Comparison of ENCODE assay signal across 10 mouse cellular contexts in the genomic region with DNA sequence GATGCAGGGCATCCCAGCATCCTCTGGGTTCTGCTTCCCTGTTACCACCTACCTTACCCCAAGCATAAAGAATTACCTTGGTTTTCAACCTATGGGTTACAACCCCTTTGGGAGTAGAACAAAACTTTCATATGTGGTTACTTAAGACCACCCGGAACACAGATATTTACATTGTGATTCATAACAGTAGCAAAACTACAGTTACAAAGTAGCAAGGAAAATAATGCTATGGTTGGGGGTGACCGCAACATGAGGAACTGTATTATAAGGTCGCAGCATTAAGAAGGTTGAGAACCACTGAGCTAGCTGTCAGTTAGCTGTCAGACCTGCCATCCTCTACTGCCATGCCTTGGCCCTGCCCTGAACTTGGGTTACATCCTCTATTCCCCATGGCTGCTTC. TPM values are rescaled to one million over a fixed set of nuclear protein-coding genes. Genes with fewer than 3 reads are reported as not detected.
DNase-seq lines count a peak whose midpoint lies in the region; ATAC-seq and TF ChIP-seq lines count a peak whose summit lies in the region.
"Had no signal": no experiment of that assay in that cellular context is flagged by ENCODE, and none has a peak within 500 bp of the region (broad histone marks: within the 10 kb centered on the region; RNA-seq: fewer than 3 reads in every experiment).

No protein-coding gene starts in this region.

- no peak for DNase-seq in heart, adult 11 months
- no peak for DNase-seq in stomach, postnatal 0 days (ENCODE audit: low spot score)
- no peak for DNase-seq in urinary bladder, postnatal 14 days (ENCODE audit: low spot score)
- no peak for DNase-seq in yolk sac, embryonic 10.5 days (ENCODE audit: low spot score)
- DNase-seq: lung, adult 2 months; thymus, adult 18-20 months had no signal

- H3K27ac ChIP-seq in heart, embryonic 14.5 days (replicated peaks in 1 of 2; ENCODE audit: control insufficient read depth in 1 of 2, insufficient read depth in 1 of 2, low read depth in 2 of 2, low read length in 2 of 2): peak overlapping the region in 1 of 2 experiments; percentile 62; a peak in 1 of 4 replicates
- H3K27ac ChIP-seq in stomach, embryonic 14.5 days (ENCODE audit: low read length): no peak overlapping the region
- H3K27ac ChIP-seq in stomach, postnatal 0 days (replicated peaks): no peak overlapping the region
- H3K27ac ChIP-seq in limb, embryonic 15.5 days: no peak overlapping the region

- peak overlapping the region; percentile 22; the same call in 1 of the 2 replicates for H3K9ac ChIP-seq in heart, embryonic 14.5 days (ENCODE audit: low read length)
- no peak overlapping the region for H3K9ac ChIP-seq in stomach, embryonic 14.5 days (replicated peaks; ENCODE audit: low read depth, low read length)
- no peak overlapping the region for H3K9ac ChIP-seq in stomach, postnatal 0 days (ENCODE audit: low read length)
- H3K9ac ChIP-seq in limb, embryonic 15.5 days: no peak overlapping the region

- H3K4me1 ChIP-seq in heart, embryonic 14.5 days (ENCODE audit: control insufficient read depth in 2 of 2, insufficient read depth in 2 of 2, low read length in 2 of 2): peaks cover 45 to 61% of the 10 kb centered on the region in 2 experiments
- peaks cover 32% of the 10 kb centered on the region for H3K4me1 ChIP-seq in stomach, embryonic 14.5 days (ENCODE audit: control insufficient read depth, insufficient read depth, low read length)
- peaks cover 4% of the 10 kb centered on the region for H3K4me1 ChIP-seq in stomach, postnatal 0 days (replicated peaks; ENCODE audit: control insufficient read depth, insufficient read depth)
- peaks cover 56% of the 10 kb centered on the region for H3K4me1 ChIP-seq in limb, embryonic 15.5 days

- peaks cover 31% of the 10 kb centered on the region for H3K36me3 ChIP-seq in heart, embryonic 14.5 days (ENCODE audit: control insufficient read depth, insufficient read depth, low read length)
- H3K36me3 ChIP-seq in stomach, embryonic 14.5 days (ENCODE audit: control insufficient read depth, insufficient read depth, low read length): peaks cover 22% of the 10 kb centered on the region
- H3K36me3 ChIP-seq in stomach, postnatal 0 days (ENCODE audit: control insufficient read depth, insufficient read depth, low read length): peaks cover 3% of the 10 kb centered on the region; the same call in 1 of the 2 replicates
- peaks cover 25% of the 10 kb centered on the region for H3K36me3 ChIP-seq in limb, embryonic 15.5 days

- H3K27me3 ChIP-seq in heart, embryonic 14.5 days (ENCODE audit: control insufficient read depth, insufficient read depth, low read length): no peaks in the 10 kb centered on the region
- H3K27me3 ChIP-seq in stomach, embryonic 14.5 days (ENCODE audit: control insufficient read depth, insufficient read depth, low read length): no peaks in the 10 kb centered on the region
- no peaks in the 10 kb centered on the region for H3K27me3 ChIP-seq in stomach, postnatal 0 days (ENCODE audit: control insufficient read depth, insufficient read depth, low read length)
- no peaks in the 10 kb centered on the region for H3K27me3 ChIP-seq in limb, embryonic 15.5 days

- no peak for TF ChIP-seq EP300 in stomach, postnatal 0 days (optimal IDR thresholded peaks at IDR 0.05)

- no peaks in the 10 kb centered on the region for H3K9me3 ChIP-seq in heart, embryonic 14.5 days (ENCODE audit: control insufficient read depth, low read length)
- H3K9me3 ChIP-seq in stomach, embryonic 14.5 days (ENCODE audit: control insufficient read depth, low read depth, low read length): no peaks in the 10 kb centered on the region
- no peaks in the 10 kb centered on the region for H3K9me3 ChIP-seq in stomach, postnatal 0 days (ENCODE audit: control insufficient read depth, low read length)
- H3K9me3 ChIP-seq in limb, embryonic 15.5 days: no peaks in the 10 kb centered on the region

- no peak for TF ChIP-seq CTCF in stomach, postnatal 0 days (IDR thresholded peaks at IDR 0.05; ENCODE audit: low read depth)

- H3K4me3 ChIP-seq in heart, embryonic 14.5 days (ENCODE audit: control insufficient read depth in 1 of 2, insufficient read depth in 1 of 2, low read depth in 1 of 2, low read length in 2 of 2): no peak overlapping the region
- no peak overlapping the region for H3K4me3 ChIP-seq in stomach, embryonic 14.5 days (ENCODE audit: low read depth, low read length)
- no peak overlapping the region for H3K4me3 ChIP-seq in stomach, postnatal 0 days (ENCODE audit: low read depth, low read length)
- H3K4me3 ChIP-seq in limb, embryonic 15.5 days: no peak overlapping the region

- H3K4me2 ChIP-seq in heart, embryonic 14.5 days (ENCODE audit: low read length): peak overlapping the region; percentile 69
- H3K4me2 ChIP-seq in stomach, embryonic 14.5 days (replicated peaks; ENCODE audit: low read depth, low read length): peak overlapping the region; percentile 82
- no peak overlapping the region for H3K4me2 ChIP-seq in stomach, postnatal 0 days (replicated peaks; ENCODE audit: low read depth)
- H3K4me2 ChIP-seq in limb, embryonic 15.5 days: 0 out of 2 replicates have a peak overlapping the region, but pooled peaks have one; percentile 5

- no peak for ATAC-seq in heart, embryonic 14.5 days (ENCODE audit: insufficient number of reproducible peaks, insufficient read depth, low FRiP score, low read depth)
- no peak for ATAC-seq in stomach, embryonic 14.5 days (ENCODE audit: insufficient number of reproducible peaks, insufficient read depth, low FRiP score, low read depth)
- ATAC-seq in stomach, postnatal 0 days (ENCODE audit: low FRiP score, low TSS enrichment): no peak
- no peak for ATAC-seq in limb, embryonic 15.5 days (ENCODE audit: insufficient number of reproducible peaks, low FRiP score, low TSS enrichment, low read depth)
- ATAC-seq in activated CD4-positive, CD25-positive, alpha-beta regulatory T cell, adult 4 months: no peak

- 90% methylated on average over 3 of the region's 3 CpGs for WGBS in heart, embryonic 14.5 days
- WGBS in stomach, embryonic 14.5 days: 82% methylated on average over 3 of the region's 3 CpGs
- 79% methylated on average over 3 of the region's 3 CpGs for WGBS in stomach, postnatal 0 days
- 88% methylated on average over 3 of the region's 3 CpGs for WGBS in limb, embryonic 15.5 days

RNA-seq across cellular contexts. Expression of gene Litaf, which starts 2.7 kb away (rescaled TPM):
- polyA plus RNA-seq in heart, embryonic 14.5 days (2014; fragmentation: Nextera tagmentation; extraction: Ambion mirVana): 71.8 and 75.7 TPM in 2 replicates
- polyA plus RNA-seq in stomach, embryonic 14.5 days (2014; fragmentation: Nextera tagmentation; extraction: Ambion mirVana): 105 and 107 TPM in 2 replicates
- polyA plus RNA-seq in stomach, postnatal 0 days (2015; fragmentation: Nextera tagmentation; extraction: Ambion mirVana): 68.1 and 69.5 TPM in 2 replicates
- polyA plus RNA-seq in limb, embryonic 15.5 days (2015; fragmentation: Nextera tagmentation; extraction: Ambion mirVana): 113 and 120 TPM in 2 replicates
- polyA plus RNA-seq in activated CD4-positive, CD25-positive, alpha-beta regulatory T cell, adult 4 months (2017; shearing (Covaris generic)): 10 to 100 TPM; 40.1 to 49.5 TPM

RNA-seq across cellular contexts. Expression of gene Snn, which starts 7.9 kb away (rescaled TPM):
- polyA plus RNA-seq in heart, embryonic 14.5 days (2014; fragmentation: Nextera tagmentation; extraction: Ambion mirVana): 50.4 and 52.4 TPM in 2 replicates
- 45.7 and 49.9 TPM in 2 replicates for polyA plus RNA-seq in stomach, embryonic 14.5 days (2014; fragmentation: Nextera tagmentation; extraction: Ambion mirVana)
- 11.8 and 12.2 TPM in 2 replicates for polyA plus RNA-seq in stomach, postnatal 0 days (2015; fragmentation: Nextera tagmentation; extraction: Ambion mirVana)
- 33.3 and 34.5 TPM in 2 replicates for polyA plus RNA-seq in limb, embryonic 15.5 days (2015; fragmentation: Nextera tagmentation; extraction: Ambion mirVana)
- polyA plus RNA-seq in activated CD4-positive, CD25-positive, alpha-beta regulatory T cell, adult 4 months (2017; shearing (Covaris generic)): 1 to 10 TPM in 1 of 2 experiments, under 1 TPM in 1; 0.53 to 1.2 TPM
